Mouse (Mus musculus) urinary bladder, postnatal 4 days (tissue): ENCODE measurements around the gene Eif2ak2.

Experiments
- DNase-seq, 2 experiments: peaks; one replicate each; pipeline ENCODE4 v3.0.0; 2021 to 2022; ENCODE audit warnings: low spot score in 2 of 2

Eif2ak2 gene

DNA sequence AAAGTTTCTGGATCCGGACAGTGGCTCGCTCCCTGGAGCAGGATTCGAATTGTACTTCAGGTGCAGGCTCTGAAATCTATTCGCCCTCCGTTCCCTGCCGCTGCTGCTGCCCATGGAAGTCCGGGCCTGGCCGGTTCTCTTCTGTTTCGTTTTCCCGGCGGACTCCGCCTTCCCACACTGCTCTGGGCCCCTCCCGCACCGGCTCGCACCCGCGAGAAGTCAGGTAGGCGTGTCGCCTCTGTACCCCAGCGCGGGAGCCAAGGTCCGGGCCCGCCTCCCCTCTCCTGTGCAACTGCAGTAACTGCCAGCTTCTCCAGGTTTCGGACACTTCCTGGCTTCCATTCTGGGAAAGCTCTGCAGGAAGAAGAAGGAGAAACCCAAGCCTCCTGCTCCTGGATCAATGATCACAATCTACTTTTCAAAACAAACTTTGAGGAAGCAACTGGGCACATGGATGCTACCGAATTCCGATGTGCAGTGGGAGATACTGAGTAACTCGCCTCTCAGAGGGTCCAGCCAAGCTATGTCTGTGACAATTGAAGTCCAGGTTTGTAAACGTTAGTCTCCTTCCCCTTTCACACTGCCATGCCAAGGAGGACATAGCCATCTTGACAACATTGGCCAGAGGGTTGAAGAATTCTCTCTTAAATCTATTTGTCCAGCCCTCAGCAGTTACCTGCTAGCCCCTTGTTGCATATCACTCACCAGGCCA, at the start of gene Eif2ak2:
Gene Eif2ak2 (minus strand): TSS at position 173 of the 712 bp plus-strand sequence.
- DNase-seq: peak; percentile 85 to 88

GRCm38 (mm10) chr17:78917696-78918095, 35.3 kb upstream of the Eif2ak2 start:
- DNase-seq: no peak

- no peak for DNase-seq
These were observed 34.5 kb upstream of the Eif2ak2 start for GRCm38 (mm10) chr17:78916899-78917298.

DNA sequence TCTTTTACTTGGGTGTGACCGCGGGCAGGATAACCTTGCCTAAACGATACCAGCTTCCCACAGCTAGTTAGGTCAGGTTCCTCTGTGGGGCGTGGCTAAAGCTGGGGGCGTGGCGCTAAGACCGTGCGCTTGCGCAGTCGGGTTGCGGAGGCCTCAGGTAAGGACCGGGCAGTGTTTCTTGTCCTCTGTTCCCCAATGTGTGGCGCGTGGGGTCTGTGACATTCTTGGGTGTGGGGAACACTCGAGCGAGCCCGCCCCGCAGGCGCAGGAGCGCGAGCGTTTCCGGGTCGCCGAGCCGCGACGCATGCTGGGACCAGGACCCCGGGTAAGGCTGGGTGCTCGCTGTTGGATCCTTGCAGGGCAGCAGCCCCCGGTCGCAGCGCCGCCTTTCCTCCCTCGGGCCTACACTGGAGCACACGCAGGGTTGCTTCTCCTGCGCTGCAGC, 34.0 kb upstream of the Eif2ak2 start, which contains the start of gene Cebpzos:
Gene Cebpzos (plus strand): TSS at position 132 of the 445 bp plus-strand sequence.
- DNase-seq: peak; percentile 80 to 81

- DNase-seq: no peak
These were observed 33.4 kb upstream of the Eif2ak2 start for GRCm38 (mm10) chr17:78915772-78916171.

- DNase-seq: no peak
These were observed 31.5 kb upstream of the Eif2ak2 start for GRCm38 (mm10) chr17:78913921-78914320.

- no peak for DNase-seq
These were observed 30.5 kb upstream of the Eif2ak2 start for GRCm38 (mm10) chr17:78912861-78913281.

DNA sequence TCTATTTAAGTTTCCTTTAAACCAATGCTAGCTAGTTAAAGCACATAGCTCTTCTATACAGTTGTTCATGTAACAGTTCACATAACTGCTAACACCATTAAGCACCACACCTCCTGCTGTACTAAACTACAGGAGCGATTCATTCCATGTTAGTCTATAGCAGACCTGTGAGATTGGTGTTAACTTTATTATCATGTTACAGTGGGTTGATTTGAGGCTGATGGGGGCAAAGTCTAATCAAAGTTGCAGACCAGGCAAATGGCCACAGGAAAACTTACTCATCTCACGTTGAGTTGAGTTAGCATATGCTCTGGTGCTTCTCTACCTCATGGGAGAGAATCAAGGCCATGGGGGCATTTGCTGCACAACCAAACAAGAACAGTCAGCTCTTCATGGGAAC, 27.0 kb upstream of the Eif2ak2 start:
- no peak for DNase-seq

- DNase-seq: no peak
These were observed 24.5 kb upstream of the Eif2ak2 start, which contains the start of gene Sult6b1 for GRCm38 (mm10) chr17:78906892-78907291. Sult6b1 (minus strand) TSS chr17:78906992.

- no peak for DNase-seq
These were observed 20.8 kb upstream of the Eif2ak2 start for GRCm38 (mm10) chr17:78903158-78903557.

- DNase-seq: peak; percentile 43 to 66
These were observed 13.0 kb upstream of the Eif2ak2 start for GRCm38 (mm10) chr17:78895394-78895793.

DNA sequence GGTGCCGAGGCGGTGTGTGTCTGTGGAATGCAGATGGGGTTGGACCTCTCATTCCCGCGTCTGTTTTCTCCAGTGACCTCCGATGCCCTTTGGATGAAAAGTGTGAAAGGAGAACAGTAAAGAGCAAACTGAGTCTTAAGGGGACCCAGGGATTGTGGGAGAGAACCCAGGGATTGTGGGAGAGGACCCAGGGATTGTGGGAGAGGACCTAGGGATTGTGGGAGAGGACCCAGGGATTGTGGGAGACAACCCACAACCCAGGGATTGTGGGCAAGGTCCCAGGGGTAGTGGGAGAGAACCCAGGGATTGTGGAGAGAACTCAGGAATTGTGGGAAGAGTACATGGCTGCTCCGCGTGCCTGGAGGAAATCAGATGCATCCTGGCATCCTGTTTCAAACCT, 12.6 kb upstream of the Eif2ak2 start:
- DNase-seq: no peak

DNA sequence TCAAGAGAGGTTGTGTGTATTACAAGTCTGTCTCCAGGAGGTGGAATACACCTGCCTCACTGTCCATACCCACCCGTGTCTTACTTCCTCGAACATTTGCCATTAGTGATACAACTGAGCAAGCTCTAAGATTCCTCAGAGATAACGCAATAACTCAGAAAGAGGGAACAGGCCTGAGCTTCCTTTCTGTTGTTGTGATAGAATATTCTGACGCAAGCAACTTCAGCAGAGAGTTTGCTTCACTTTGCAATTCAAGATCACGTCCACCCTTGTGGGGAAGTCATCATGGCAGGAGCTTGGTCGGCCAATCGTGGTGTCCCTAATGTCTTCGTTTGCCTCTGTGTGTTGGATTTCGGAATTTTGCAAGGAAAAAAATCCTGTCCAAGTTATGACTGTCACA, 8.6 kb upstream of the Eif2ak2 start:
- DNase-seq: no peak

- DNase-seq: no peak
These were observed 6.8 kb upstream of the Eif2ak2 start for GRCm38 (mm10) chr17:78889184-78889583.

DNA sequence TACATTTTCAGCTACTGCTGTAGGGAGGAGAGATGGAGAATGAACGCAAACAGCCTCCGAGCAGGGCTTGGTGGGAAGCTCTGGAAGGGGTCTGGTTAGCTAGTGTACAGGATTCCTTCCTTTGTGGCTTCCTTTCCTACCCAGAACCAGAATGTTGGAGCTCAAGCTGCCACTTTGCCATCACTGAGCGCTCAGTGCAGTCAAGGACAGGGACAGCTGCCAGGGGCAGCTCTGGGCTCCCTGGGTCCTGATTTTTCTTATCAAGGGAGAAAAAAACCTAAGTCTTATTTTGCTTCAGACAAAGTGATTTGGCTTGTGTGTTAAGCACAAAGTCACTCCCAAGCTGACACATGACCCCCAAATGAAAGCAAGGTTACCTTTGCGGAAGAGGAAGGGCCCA, 6.2 kb upstream of the Eif2ak2 start:
- DNase-seq: no peak

- no peak for DNase-seq
These were observed 3.1 kb upstream of the Eif2ak2 start for GRCm38 (mm10) chr17:78885286-78886065.

- DNase-seq: no peak
These were observed 918 bp upstream of the Eif2ak2 start for GRCm38 (mm10) chr17:78883291-78883690.

DNA sequence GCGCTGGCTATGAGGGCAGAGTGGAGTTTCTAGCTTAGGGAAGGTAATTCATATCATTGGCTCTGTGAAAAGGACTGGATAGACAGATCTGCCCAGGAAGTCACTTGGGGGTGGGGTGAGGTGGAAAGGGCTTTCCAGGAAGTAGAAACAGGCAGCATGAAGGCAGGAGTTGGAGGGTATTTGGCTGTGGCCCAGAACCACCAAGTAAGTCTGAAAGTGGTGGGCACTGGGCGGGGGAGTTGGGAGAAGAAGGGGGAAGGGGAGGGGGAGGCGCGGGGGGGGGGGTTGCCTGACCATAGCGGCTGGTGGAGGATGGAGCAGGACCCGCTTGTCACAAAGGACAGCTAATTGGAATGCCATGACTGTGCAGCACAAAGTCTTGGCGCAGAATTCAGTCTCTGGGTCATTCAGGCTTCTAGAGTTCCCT, 482 bp downstream of the Eif2ak2 start:
- no peak for DNase-seq

DNA sequence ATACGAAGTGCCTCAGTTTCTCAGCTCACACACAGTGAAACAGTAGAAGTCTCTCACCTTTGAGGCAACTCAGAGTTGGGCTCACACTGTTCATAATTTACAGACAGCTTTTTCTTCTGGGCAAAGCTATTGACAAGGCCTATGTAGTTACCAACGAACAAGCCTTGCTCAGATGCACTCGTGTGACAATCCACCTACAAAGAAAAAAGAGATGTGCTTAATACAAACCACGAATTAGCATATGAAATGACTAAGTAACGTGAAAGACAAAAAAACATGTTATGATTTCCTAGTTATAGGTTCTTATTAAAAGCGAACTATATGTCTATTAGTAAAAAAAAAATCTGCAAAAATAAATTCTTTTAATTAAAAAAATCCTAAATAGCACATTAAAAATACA, 8.5 kb downstream of the Eif2ak2 start:
- no peak for DNase-seq

GRCm38 (mm10) chr17:78856243-78856642, 26.1 kb downstream of the Eif2ak2 start:
- no peak for DNase-seq

DNA sequence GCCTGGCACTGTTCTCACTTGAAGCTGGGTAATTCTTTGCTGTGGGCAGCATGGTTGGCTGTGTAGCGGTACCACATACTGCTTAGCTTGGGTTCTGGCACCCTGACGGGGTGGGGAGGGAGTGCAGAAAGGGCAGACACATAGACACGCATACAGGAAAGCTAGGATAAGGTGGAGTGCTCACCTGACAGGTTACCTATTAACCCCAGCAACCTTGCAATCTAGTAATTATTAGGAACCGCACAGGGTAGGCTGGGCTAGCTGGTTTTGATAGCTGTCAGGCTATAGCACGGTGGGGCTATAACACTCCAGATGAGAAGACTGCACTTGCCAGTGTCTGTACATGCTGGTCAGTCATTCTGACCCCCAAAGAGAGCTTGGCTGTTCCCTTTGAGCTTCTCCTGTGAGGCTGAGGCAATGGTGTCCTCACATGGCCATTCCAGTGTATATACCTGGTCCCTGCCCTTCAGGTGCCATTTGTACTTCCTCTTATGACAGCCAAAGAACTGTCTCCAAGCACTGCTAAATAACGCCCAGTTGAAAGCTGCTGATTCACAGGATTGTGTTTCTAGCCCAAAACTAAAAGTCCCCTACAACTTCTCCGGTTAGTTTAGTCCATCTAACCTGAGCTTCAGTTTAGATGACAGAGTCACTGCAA, 40.0 kb downstream of the Eif2ak2 start:
- DNase-seq: no peak

DNA sequence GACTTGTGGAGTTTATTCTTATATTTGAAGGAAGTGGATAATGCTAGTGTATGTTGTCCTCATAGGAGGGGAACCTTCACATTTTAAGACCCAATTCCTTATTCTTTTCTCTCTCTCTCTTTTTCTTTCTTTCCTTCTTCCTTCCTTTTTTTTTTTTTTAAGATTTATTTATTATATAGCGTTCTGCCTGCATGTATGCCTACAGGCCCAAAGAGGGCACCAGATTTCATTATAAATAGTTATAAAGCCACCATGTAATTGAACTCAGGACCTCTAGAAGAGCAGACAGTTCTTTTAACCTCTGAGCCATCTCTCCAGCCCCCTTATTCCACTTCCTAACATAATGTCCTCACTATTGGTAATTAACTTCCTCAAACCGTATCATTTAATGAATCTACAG, 46.3 kb downstream of the Eif2ak2 start:
- no peak for DNase-seq
